Mouse (Mus musculus) midbrain, postnatal 0 days (tissue): ENCODE data around the gene Bcas1. TPM values are rescaled to one million over a fixed set of nuclear protein-coding genes. Genes with fewer than 3 reads are reported as not detected.

Experiments
- ATAC-seq: fragments of 200-750 bp; cut with Nextera tagmentation; 2 replicates; pipeline ENCODE4 v1.8.0; 2017; ENCODE audit warnings: moderate number of reproducible peaks, mild to moderate bottlenecking, moderate TSS enrichment, moderate library complexity; ENCODE audit not compliant: low FRiP score
- DNase-seq: peaks from one replicate; pipeline ENCODE4 v3.0.0-alpha.2; 2015; ENCODE audit warnings: low spot score
- H3K27ac ChIP-seq: fragments of 300-500 bp; sonication (generic); 2 replicates; pipeline ENCODE4 v1.5.1; 2014; ENCODE audit warnings: low read depth, mild to moderate bottlenecking, low read length, mixed read lengths
- H3K27me3 ChIP-seq: fragments of 300-500 bp; sonication (generic); 2 replicates; pipeline ENCODE4 v1.6.1; 2014; ENCODE audit warnings: low read length, control low read depth, mixed read lengths; ENCODE audit not compliant: insufficient read depth
- H3K36me3 ChIP-seq: fragments of 300-500 bp; sonication (generic); 2 replicates; pipeline ENCODE4 v1.6.1; 2014; ENCODE audit warnings: low read length, control low read depth, mixed read lengths; ENCODE audit not compliant: insufficient read depth
- H3K4me1 ChIP-seq: fragments of 300-500 bp; sonication (generic); 2 replicates; pipeline ENCODE4 v1.6.1; 2014; ENCODE audit warnings: mild to moderate bottlenecking, control low read depth, antibody characterized with exemption, low read length, mixed read lengths; ENCODE audit not compliant: insufficient read depth
- H3K4me2 ChIP-seq: fragments of 300-500 bp; sonication (generic); 2 replicates; pipeline ENCODE4 v1.6.1; 2014; ENCODE audit warnings: low read depth, mild to moderate bottlenecking, low read length, mixed read lengths; ENCODE audit not compliant: poor library complexity, severe bottlenecking
- H3K4me3 ChIP-seq: fragments of 300-500 bp; sonication (generic); 2 replicates; pipeline ENCODE4 v1.5.1; 2014; ENCODE audit warnings: low read depth, mild to moderate bottlenecking, low read length, moderate library complexity
- H3K9ac ChIP-seq: fragments of 300-500 bp; sonication (generic); replicated peaks from 2 replicates; pipeline ENCODE4 v1.6.1; 2014; ENCODE audit warnings: mild to moderate bottlenecking, low read length, moderate library complexity, mixed read lengths; ENCODE audit not compliant: poor library complexity, severe bottlenecking
- H3K9me3 ChIP-seq: fragments of 300-500 bp; sonication (generic); 2 replicates; pipeline ENCODE4 v1.6.1; 2016; ENCODE audit warnings: low read length, control low read depth
- CTCF ChIP-seq: IDR thresholded peaks from 2 replicates; pipeline ENCODE4 v1.5.1; 2016; ENCODE audit warnings: antibody characterized with exemption, mild to moderate bottlenecking
- WGBS: fragments of 180-500 bp; shearing (Covaris S2); extraction: QIAGEN DNeasy Blood & Tissue Kit; methylation state at CpG from one replicate; pipeline ENCODE4 v1.1.7; 2014; 5-methylcytosine and 5-hydroxymethylcytosine counted together
- polyA plus RNA-seq: library from polyadenylated mRNA; unstranded; fragments of >200 nt; fragmentation: Nextera tagmentation; extraction: Ambion mirVana; gene quantifications from 2 replicates; pipeline ENCODE4 v1.2.1, GENCODE M21; 2015
- total RNA-seq: library from RNA; depleted of rRNA; stranded (reverse); fragments of >200 nt; gene quantifications from 2 replicates; pipeline ENCODE4 v1.2.3, GENCODE M21; 2014

The Bcas1 gene
- total and polyA plus RNA-seq, 2 experiments from 2014 or later: 7.5 to 9.6 TPM

GRCm38 (mm10) chr2:170331870-170332269, 95.8 kb downstream of the Bcas1 start:
- WGBS: 64% methylated on average over 2 of the region's 2 CpGs
- TF ChIP-seq CTCF: no peak
- DNase-seq: no peak
- no peaks in the 10 kb centered on the region for H3K27me3 ChIP-seq
- H3K9me3 ChIP-seq: no peaks in the 10 kb centered on the region
- H3K9ac ChIP-seq: no peak overlapping the region
- ATAC-seq: no peak
- no peak overlapping the region for H3K4me3 ChIP-seq
- no peaks in the 10 kb centered on the region for H3K36me3 ChIP-seq
- H3K27ac ChIP-seq: no peak overlapping the region
- no peaks in the 10 kb centered on the region for H3K4me1 ChIP-seq
- H3K4me2 ChIP-seq: no peak overlapping the region

GRCm38 (mm10) chr2:170330466-170330865, 97.2 kb downstream of the Bcas1 start:
- Histone ChIP-seq H3K27me3 (no peaks in the 10 kb centered on the region), H3K27ac (no peak overlapping the region), H3K36me3 (no peaks in the 10 kb centered on the region), H3K4me2 (no peak overlapping the region), H3K9me3 (no peaks in the 10 kb centered on the region), H3K9ac (no peak overlapping the region), H3K4me3 (no peak overlapping the region), H3K4me1 (no peaks in the 10 kb centered on the region)
- 85% methylated on average over 8 of the region's 8 CpGs for WGBS
- no peak for DNase-seq
- ATAC-seq: no peak
- TF ChIP-seq CTCF: no peak

GRCm38 (mm10) chr2:170329921-170330320, 97.7 kb downstream of the Bcas1 start:
- no peak for ATAC-seq
- DNase-seq: no peak
- Histone ChIP-seq H3K9ac (no peak overlapping the region), H3K27me3 (no peaks in the 10 kb centered on the region), H3K27ac (no peak overlapping the region), H3K4me2 (no peak overlapping the region), H3K9me3 (no peaks in the 10 kb centered on the region), H3K4me1 (no peaks in the 10 kb centered on the region), H3K4me3 (no peak overlapping the region), H3K36me3 (no peaks in the 10 kb centered on the region)
- TF ChIP-seq CTCF: no peak
- 93% methylated on average over 13 of the region's 13 CpGs for WGBS

- peak; percentile 78 for DNase-seq
- Histone ChIP-seq H3K9ac (peak overlapping the region; percentile 51), H3K36me3 (no peaks in the 10 kb centered on the region), H3K4me2 (peak overlapping the region; percentile 57), H3K4me1 (no peaks in the 10 kb centered on the region), H3K27ac (no peak overlapping the region), H3K9me3 (no peaks in the 10 kb centered on the region), H3K4me3 (peak overlapping the region; percentile 29), H3K27me3 (0 out of 2 replicates have a peak, but pooled peaks cover 3% of the 10 kb centered on the region)
- WGBS: 3% methylated on average over 19 of the region's 19 CpGs
- ATAC-seq: 0 out of 2 replicates have a peak, but pooled peaks have one; percentile 54
- no peak for TF ChIP-seq CTCF
Measured at GRCm38 (mm10) chr2:170323925-170324347, 103.7 kb downstream of the Bcas1 start.

- no peak overlapping the region for H3K4me3 ChIP-seq
- no peak overlapping the region for H3K4me2 ChIP-seq
- no peak overlapping the region for H3K27ac ChIP-seq
- 53% methylated on average over 3 of the region's 3 CpGs for WGBS
- no peaks in the 10 kb centered on the region for H3K9me3 ChIP-seq
- no peak for TF ChIP-seq CTCF
- DNase-seq (no peak), ATAC-seq (no peak)
- H3K27me3 ChIP-seq: 0 out of 2 replicates have a peak, but pooled peaks cover 3% of the 10 kb centered on the region
- no peaks in the 10 kb centered on the region for H3K36me3 ChIP-seq
- H3K9ac ChIP-seq: no peak overlapping the region
- no peaks in the 10 kb centered on the region for H3K4me1 ChIP-seq
Measured at GRCm38 (mm10) chr2:170322013-170322414, 105.6 kb downstream of the Bcas1 start.

GRCm38 (mm10) chr2:170321579-170321978, 106.1 kb downstream of the Bcas1 start:
- DNase-seq: no peak
- no peaks in the 10 kb centered on the region for H3K36me3 ChIP-seq
- no peak overlapping the region for H3K9ac ChIP-seq
- ATAC-seq: no peak
- no peak overlapping the region for H3K4me2 ChIP-seq
- no peak for TF ChIP-seq CTCF
- H3K4me3 ChIP-seq: no peak overlapping the region
- H3K27ac ChIP-seq: no peak overlapping the region
- 69% methylated on average over 5 of the region's 5 CpGs for WGBS
- no peaks in the 10 kb centered on the region for H3K9me3 ChIP-seq
- no peaks in the 10 kb centered on the region for H3K4me1 ChIP-seq
- 0 out of 2 replicates have a peak, but pooled peaks cover 3% of the 10 kb centered on the region for H3K27me3 ChIP-seq
